Mouse (Mus musculus) ovary, postnatal 36 days (tissue): ENCODE results near the gene Slc44a4.
"Not testable (repeated sequence)": the region's sequence is repeated elsewhere in the genome, so short reads cannot be mapped to it uniquely, and the experiment has no call there.

ENCODE experiments used
- DNase-seq: peaks from one replicate; pipeline ENCODE4 v3.0.0; 2022; ENCODE audit warnings: low spot score, mixed read lengths

Gene Slc44a4

GRCm38 (mm10) chr17:34943128-34943815 is 29.0 kb downstream of the Slc44a4 start:
- DNase-seq, result no peak

GRCm38 (mm10) chr17:34944362-34944761 is 30.1 kb downstream of the Slc44a4 start:
- DNase-seq, result no peak

GRCm38 (mm10) chr17:34946486-34947140 is 32.3 kb downstream of the Slc44a4 start:
- DNase-seq, result no peak

- DNase-seq, result no peak
Measured at GRCm38 (mm10) chr17:34947606-34948005, 33.3 kb downstream of the Slc44a4 start.

GRCm38 (mm10) chr17:34948721-34949552 is 34.7 kb downstream of the Slc44a4 start:
- DNase-seq, result not testable (repeated sequence)

- no peak for DNase-seq
Measured at GRCm38 (mm10) chr17:34949553-34949969, 35.3 kb downstream of the Slc44a4 start.

- no peak for DNase-seq
Measured at GRCm38 (mm10) chr17:34950514-34951455, 36.5 kb downstream of the Slc44a4 start.

- no peak for DNase-seq
Measured at GRCm38 (mm10) chr17:34951636-34952377, 37.5 kb downstream of the Slc44a4 start.

GRCm38 (mm10) chr17:34952378-34953040 is 38.2 kb downstream of the Slc44a4 start:
- DNase-seq, result peak; percentile 79

GRCm38 (mm10) chr17:34953258-34953657 is 39.0 kb downstream of the Slc44a4 start:
- no peak for DNase-seq

GRCm38 (mm10) chr17:34953904-34954303 is 39.6 kb downstream of the Slc44a4 start:
- DNase-seq, result no peak

- no peak for DNase-seq
Measured at GRCm38 (mm10) chr17:34954831-34955230, 40.6 kb downstream of the Slc44a4 start.

GRCm38 (mm10) chr17:34955884-34956283 is 41.6 kb downstream of the Slc44a4 start:
- DNase-seq, result no peak

- DNase-seq, result no peak
Measured at GRCm38 (mm10) chr17:34956340-34956739, 42.1 kb downstream of the Slc44a4 start.

- not testable (repeated sequence) for DNase-seq
Measured at GRCm38 (mm10) chr17:34957291-34957690, 43.0 kb downstream of the Slc44a4 start.

GRCm38 (mm10) chr17:34957966-34958365 is 43.7 kb downstream of the Slc44a4 start:
- not testable (repeated sequence) for DNase-seq

- not testable (repeated sequence) for DNase-seq
Measured at GRCm38 (mm10) chr17:34958734-34959129, 44.5 kb downstream of the Slc44a4 start.

- DNase-seq, result peak; percentile 84
Measured at GRCm38 (mm10) chr17:34959130-34959778, 45.0 kb downstream of the Slc44a4 start, which contains the start of gene Hspa1b. Gene Hspa1b (minus strand): TSS chr17:34959238.

GRCm38 (mm10) chr17:34959881-34960515 is 45.7 kb downstream of the Slc44a4 start:
- DNase-seq, result no peak
